Mouse (Mus musculus): ENCODE results near the gene AI467606.

Gene AI467606

DNA sequence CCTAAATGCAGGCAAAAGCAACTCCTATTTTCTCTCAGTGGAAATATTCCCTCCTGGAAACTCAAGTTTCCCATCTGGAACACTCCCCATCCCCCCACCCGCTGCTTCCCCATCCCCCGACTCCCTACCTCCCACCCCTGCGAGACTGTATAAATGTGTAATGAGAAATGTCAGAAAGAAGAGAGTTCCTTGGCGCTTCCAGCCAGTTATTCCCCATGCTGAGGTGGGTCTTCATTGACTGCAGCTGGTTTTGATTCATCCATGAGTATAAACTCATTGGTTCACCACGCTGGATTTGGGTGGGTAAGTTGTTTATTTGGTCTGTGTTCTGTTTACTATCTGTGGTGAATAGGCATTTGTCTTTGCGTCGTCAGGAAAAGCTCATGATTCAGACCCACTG is 5.3 kb downstream of the AI467606 start:
- no peak for DNase-seq

- no peak for DNase-seq
These were observed 7.4 kb downstream of the AI467606 start for GRCm38 (mm10) chr7:127098521-127098920.

DNA sequence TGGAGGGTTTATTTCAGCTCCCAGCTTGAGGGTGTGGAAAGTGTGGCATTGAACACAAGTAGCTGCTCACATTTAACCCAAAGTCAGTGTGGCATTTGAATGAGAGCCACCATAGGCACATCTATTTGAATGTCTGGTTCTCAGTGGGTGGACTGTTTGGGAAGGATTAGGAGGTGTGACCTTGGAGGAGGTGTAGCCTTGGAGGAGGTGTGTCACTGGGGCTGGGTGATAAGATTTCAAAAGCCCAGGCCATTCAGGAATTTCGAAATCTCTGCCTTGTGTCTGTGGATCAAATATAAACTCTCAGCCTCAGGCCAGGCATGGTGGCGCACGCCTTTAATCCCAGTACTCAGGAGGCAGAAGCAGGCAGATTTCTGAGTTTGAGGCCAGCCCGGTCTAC is 7.8 kb downstream of the AI467606 start:
- DNase-seq, result no peak

DNA sequence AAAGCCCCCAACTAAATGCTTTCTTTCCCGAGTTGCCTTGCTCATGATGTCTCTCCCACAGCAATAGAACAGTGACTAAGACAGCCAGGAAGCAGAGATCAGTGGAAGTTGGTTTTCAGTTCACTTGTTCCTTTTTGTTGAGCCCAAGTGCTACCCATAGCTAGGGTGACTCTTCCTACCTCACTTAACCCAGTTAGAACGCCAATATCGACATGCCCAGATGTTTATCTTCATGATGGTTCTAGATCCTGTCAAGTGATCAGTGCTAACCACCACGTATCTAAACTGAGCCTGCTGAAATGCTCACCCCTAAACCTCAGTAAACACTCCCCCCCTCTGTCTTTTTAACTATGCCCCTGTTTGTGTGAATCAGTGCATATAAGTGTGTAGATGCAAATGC is 8.4 kb downstream of the AI467606 start:
- no peak for DNase-seq

GRCm38 (mm10) chr7:127101451-127102016 is 10.4 kb downstream of the AI467606 start:
- no peak for DNase-seq

GRCm38 (mm10) chr7:127102148-127102547 is 11.0 kb downstream of the AI467606 start:
- no peak for DNase-seq

DNA sequence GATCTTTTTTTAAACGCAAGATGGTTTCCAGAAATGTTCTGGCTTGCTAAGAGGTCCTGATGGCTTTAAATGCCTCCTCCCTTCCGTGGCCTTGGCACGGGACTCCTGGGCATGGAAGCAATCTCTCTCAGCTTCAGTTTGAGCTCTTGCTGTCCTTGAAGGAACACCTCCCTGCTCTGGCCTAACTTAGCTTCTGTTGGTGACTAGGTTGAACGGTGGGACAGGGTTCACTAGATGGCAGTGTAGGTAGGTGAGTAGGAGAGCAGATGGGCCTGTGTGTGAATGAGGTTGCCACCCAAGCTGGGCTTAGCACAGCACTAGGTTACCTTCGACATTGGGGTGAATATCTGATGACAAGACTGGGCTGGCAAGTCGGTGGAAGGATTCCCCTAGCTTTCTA is 12.8 kb downstream of the AI467606 start:
- DNase-seq, result no peak

- peak; percentile 87 for DNase-seq
These were observed 13.6 kb downstream of the AI467606 start for GRCm38 (mm10) chr7:127104560-127105332.

GRCm38 (mm10) chr7:127105551-127105950 is 14.4 kb downstream of the AI467606 start:
- no peak for DNase-seq

- DNase-seq, result peak; percentile 76
These were observed 19.3 kb downstream of the AI467606 start for GRCm38 (mm10) chr7:127110239-127111007.

- DNase-seq, result no peak
These were observed 20.3 kb downstream of the AI467606 start for GRCm38 (mm10) chr7:127111461-127111860.

DNA sequence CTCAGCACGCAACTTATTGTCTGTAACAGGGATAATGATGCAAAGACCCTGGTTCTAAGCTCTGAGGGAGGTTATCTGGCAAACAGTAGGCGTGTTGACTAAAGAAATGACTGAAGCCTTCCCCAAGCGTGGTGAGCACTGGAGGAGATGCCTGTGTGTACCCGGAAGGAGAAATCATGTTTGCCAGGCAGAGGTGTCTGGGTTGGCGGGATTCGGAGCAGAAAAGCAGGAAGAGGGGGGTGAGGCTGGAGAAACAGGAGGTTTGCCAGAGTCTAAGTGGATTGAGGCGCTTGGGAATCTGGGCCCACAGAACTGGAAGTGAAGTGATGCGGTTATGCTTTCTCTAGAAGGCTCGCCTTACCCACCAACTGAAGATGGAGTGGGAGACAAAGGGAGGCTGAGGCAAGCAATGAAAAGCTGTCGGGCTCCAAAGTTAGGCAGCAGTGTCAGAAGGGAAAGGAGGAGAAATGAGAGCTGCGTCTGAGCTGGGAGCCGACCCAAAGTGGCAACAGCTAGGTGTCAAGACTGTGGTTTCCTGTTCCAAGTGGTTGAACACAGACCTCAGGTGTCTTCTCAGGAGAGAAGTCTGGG is 21.2 kb downstream of the AI467606 start:
- no peak for DNase-seq

- DNase-seq, result no peak
These were observed 21.9 kb downstream of the AI467606 start for GRCm38 (mm10) chr7:127112921-127113597.

DNA sequence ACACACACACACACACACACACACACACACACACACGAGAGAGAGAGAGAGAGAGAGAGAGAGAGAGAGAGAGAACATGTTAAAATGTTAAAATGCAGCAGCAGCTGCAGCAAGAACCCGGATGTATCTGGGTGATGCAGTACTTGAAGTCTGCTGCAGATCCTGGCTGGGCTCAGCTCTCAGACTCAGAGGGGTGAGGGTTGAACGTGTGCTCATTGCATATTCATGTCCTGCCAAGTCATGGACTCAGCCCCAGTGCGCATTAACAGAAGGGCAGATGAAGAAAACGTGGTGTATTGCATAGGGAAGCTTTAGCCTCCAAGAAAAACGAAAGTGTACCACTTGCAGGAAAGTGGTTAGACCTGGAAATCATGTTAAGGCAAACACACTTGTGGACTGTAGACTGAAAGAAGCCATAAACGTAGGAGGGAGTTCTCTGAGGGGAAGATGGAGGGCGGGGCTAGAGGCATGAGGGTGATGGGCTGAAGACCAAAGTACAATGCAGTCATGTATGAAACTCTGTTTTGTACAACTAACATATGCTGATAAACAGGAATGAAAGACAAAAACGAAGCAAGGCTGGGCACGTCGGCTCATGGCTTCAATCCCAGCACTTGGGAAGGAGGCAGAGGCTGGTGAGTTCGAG is 22.6 kb downstream of the AI467606 start:
- DNase-seq, result no peak

GRCm38 (mm10) chr7:127114920-127115319 is 23.8 kb downstream of the AI467606 start:
- no peak for DNase-seq

- no peak for DNase-seq
These were observed 25.3 kb downstream of the AI467606 start for GRCm38 (mm10) chr7:127116331-127116935.

GRCm38 (mm10) chr7:127117948-127118347 is 26.8 kb downstream of the AI467606 start:
- DNase-seq, result no peak

- DNase-seq, result no peak
These were observed 27.7 kb downstream of the AI467606 start for GRCm38 (mm10) chr7:127118671-127119445.

GRCm38 (mm10) chr7:127121061-127121910 is 30.1 kb downstream of the AI467606 start:
- DNase-seq, result no peak

- DNase-seq, result no peak
These were observed 30.7 kb downstream of the AI467606 start, which contains the start of gene Qprt for GRCm38 (mm10) chr7:127121911-127122270. Gene Qprt, minus strand, starts transcription at chr7:127122226.

All from cerebellum, adult 11 months (tissue).